Mouse (Mus musculus): ENCODE data around the gene Ccser1. TPM values are rescaled to one million over a fixed set of nuclear protein-coding genes. Genes with fewer than 3 reads are reported as not detected.

Gene Ccser1
- total RNA-seq, 2 experiments from 2014 or later, result 0.82 to 1.1 TPM

DNA sequence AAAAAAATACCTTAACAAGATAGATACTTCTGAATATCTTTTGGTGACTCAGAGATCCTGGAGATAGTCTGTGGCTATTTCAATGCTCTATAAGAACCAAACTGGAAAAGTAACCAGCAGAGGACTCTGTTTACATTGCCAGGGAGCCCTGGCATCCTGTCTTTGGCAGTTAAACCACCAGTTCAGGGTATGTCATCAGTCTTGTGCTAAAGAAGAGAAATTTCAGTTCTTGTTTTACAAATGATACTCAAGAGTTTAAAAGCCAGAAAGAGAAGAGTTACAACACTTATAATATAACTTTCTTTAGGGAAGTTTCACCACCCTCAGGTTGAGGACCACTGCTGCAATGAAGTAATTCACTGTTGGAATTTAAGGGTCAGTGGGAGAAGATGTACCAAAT, 258.0 kb downstream of the Ccser1 start:
- Histone ChIP-seq H3K27ac (no peak overlapping the region), H3K4me3 (no peak overlapping the region)
- no peak for DNase-seq
- no peak for TF ChIP-seq CTCF (IDR thresholded peaks at IDR 0.05)
- intact Hi-C loops (cut with DNase I), result no loop called here

DNA sequence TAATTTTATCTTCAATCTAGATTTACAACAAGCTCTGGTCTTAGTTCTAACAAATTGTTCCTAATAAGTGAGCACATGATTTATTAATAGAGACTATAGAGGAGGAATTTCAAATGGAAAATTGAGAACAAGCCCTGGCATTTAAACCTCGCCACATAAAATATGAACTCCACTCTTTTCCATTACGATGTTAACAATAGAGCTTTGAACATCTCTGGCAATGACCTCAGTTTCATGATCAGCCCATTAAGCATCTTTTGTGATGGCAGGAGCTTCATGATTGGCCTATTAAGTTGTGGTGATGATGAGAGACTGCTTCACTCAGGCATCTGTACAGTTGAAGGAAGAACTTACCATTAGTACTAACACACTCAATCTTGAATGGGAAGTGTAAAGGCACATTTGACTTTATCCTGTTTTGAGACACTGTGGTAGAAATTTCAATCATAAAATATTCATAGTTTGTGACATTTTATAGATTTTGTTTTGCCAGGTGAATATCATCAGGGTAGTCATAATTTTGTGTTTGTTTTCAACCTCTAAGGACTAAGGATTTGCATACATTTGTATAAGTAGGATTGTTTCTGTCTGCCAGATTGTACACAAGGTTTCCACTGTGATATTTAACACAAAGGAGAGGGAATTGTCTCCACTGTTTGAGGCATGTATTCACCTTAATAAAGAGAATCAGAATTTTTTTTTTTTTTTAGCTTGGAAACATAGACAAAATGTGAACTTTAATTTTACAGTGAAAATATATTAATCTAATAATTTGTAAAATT, 291.4 kb downstream of the Ccser1 start:
- TF ChIP-seq CTCF (IDR thresholded peaks at IDR 0.05), result no peak
- no peak overlapping the region for H3K27ac ChIP-seq
- no peak overlapping the region for H3K4me3 ChIP-seq
- no peak for DNase-seq
- intact Hi-C loops (cut with DNase I), result no loop called here

DNA sequence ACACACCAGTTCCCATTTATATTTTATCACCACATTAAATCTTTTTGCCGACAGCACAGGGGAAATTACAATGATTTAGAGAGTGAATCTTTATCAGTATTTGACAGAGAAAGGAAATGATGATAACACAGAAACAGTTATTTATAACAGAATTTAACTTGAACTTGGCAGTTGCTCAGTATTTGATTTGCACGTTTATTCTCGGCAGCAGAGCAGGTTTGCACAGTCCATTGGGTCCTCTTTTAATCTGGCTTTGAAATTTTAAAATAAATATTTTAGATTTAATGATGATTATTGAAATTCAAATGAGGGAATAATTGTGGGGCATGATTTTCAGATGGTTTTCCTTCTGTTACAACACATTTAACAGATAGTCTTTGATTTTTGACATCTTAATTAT, 305.2 kb downstream of the Ccser1 start:
- DNase-seq, result no peak
- intact Hi-C loops (cut with DNase I), result no loop called here
- TF ChIP-seq CTCF (IDR thresholded peaks at IDR 0.05), result no peak
- no peak overlapping the region for H3K4me3 ChIP-seq
- H3K27ac ChIP-seq, result no peak overlapping the region

DNA sequence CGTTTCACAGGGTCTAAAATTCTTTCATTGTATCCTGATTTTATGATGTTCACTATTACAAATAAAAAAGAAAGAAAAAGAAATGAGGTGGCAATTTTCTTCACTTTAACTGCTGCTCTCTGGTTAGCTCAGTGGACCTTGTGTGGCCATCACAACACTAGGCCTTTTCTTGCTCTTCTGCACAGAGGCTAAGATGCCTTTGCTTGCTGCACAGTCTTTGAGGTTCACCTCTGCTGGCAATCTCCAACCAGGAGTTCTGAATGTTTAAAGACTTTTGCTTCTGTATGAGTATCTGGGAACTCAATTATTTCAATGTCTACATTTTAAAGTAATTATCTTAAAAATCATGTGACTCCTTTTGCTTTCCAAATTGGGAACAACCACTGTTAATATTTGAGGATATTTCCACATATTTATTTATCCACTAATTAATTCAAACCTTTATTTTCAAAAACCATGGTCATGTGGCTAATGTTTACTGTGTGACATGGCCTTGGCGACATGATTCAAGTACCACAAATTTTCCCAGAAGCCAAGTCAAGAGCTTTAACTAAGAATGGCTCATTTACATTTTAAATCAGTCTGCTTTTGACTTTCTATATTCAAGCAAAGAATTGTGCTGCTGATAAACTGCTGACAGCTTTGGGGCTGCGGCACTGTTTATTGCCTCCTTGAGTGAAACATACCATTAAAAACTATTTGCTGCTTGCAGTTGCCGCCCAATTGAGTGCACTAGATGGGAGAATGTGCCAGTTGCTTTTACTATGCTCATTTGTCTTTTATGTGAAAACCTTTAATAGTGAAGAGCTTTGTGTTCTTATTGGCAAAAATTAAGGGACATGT, 312.1 kb downstream of the Ccser1 start:
- no peak overlapping the region for H3K27ac ChIP-seq
- intact Hi-C loops (cut with DNase I), result no loop called here
- DNase-seq, result no peak
- TF ChIP-seq CTCF (IDR thresholded peaks at IDR 0.05), result no peak
- H3K4me3 ChIP-seq, result no peak overlapping the region

DNA sequence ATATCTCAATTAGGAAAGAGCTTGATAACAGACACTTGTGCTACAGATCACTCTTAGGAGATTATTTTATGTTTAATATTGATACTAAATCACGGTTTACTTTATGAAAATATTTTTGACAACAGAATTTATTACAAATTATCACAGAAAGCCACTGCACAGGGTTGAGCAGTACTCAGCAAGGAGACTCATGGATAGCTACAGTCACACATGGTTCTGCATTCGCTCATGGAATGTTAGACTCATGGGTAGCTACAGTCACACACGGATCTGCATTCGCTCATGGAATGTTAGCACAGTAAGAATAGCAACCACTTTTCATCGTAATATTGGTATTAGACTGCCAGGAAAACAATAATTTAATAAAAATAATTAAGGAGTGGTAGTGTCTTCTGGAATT, 313.3 kb downstream of the Ccser1 start:
- Histone ChIP-seq H3K27ac (no peak overlapping the region), H3K4me3 (no peak overlapping the region)
- TF ChIP-seq CTCF (IDR thresholded peaks at IDR 0.05), result no peak
- intact Hi-C loops (cut with DNase I), result no loop called here
- DNase-seq, result no peak

DNA sequence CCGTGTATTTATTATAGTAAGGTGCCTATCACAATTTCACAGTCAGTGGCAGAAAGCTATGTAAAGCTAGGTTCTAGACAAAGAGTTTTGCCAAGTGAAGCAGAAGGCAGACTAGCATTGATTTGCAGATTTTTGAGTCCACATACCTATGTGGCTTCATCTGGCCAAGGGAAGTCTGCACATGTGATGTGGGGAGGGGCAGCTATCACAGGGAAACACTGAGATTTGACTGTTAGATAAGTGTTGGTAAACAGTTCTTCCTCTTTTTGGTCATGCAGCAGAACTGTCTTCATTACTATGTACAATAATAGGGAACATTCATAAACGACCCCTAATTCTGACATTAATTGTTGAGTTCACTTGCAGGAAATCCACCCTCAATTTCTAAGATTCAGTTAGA, 335.2 kb downstream of the Ccser1 start:
- Histone ChIP-seq H3K4me3 (no peak overlapping the region), H3K27ac (no peak overlapping the region)
- no peak for DNase-seq
- intact Hi-C loops (cut with DNase I), result no loop called here
- TF ChIP-seq CTCF (IDR thresholded peaks at IDR 0.05), result no peak

DNA sequence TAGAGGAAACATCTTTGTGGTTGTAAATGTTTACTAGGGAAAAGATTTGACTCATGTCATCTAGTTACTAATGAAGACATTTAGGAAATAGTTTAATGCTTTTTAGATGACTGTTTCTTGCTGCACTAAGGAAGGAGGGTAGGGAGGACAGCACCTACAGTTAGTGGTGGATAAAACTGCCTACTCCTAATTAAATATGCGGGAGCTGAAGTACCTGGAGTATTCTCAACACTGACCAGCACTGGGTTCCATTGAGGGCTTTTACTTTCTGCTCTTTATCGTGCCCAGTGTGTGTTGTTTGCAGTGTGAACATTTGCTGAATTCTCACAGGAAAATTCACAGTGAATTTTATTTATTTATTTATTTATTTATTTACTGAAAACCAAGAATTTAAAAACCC, 341.5 kb downstream of the Ccser1 start:
- DNase-seq, result no peak
- Histone ChIP-seq H3K27ac (no peak overlapping the region), H3K4me3 (no peak overlapping the region)
- intact Hi-C loops (cut with DNase I), result no loop called here
- TF ChIP-seq CTCF (IDR thresholded peaks at IDR 0.05), result no peak

DNA sequence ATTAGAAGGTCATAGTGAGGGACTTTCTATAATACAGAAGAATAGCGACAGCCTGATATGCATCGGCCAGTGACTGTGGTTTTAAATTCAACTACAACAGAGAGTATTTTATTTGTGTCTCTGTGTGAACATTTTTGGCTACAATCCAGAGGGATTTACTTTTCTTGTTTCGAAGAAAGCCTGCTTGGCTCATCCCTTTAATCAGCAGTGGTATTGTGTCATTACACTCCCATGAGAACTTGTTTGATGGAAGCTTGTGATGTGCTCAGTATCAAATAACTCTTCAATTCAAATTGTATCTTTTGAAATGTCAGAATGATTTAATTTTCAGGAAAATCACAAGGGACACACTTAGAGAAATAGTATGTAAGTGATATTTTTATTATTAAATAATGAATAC, 342.0 kb downstream of the Ccser1 start:
- Histone ChIP-seq H3K27ac (no peak overlapping the region), H3K4me3 (no peak overlapping the region)
- no peak for DNase-seq
- no peak for TF ChIP-seq CTCF (IDR thresholded peaks at IDR 0.05)
- intact Hi-C loops (cut with DNase I), result no loop called here

DNA sequence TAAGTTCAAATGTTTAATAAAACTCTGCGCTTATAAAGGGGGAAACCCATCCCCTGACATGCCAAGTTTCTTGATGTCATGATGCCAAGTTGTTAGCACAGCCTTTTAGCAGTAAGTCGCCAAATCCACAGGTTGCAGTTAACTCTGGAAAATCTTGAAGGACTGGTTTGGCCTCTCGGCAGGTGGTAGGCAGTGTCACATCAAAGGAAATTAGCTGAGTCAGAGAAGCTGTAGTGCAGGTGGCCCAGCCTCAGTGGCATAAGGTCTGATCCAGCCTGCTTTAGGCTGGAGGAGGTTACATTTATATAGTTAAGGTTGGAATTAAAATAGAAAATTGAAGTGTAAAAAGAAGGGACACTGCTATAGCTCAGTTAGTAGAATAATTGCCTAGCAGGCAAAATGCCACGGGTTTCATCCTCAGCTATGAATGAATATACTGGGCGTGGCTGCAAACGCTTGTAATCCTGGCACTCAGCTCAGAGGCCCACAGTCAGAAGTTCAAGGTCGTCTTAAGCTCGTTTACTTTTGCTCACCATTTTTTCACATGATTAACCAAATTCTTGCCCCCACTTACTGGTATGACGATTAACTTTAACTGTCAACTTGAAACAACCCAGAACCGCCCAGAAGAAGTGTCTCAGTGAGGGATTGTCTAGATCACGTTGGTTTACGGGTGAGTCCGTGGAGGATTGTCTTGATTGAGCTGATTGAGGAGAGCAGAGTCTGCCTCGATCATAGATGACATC, 343.8 kb downstream of the Ccser1 start:
- no peak for TF ChIP-seq CTCF (IDR thresholded peaks at IDR 0.05)
- DNase-seq, result no peak
- intact Hi-C loops (cut with DNase I), result no loop called here
- Histone ChIP-seq H3K4me3 (no peak overlapping the region), H3K27ac (no peak overlapping the region)

DNA sequence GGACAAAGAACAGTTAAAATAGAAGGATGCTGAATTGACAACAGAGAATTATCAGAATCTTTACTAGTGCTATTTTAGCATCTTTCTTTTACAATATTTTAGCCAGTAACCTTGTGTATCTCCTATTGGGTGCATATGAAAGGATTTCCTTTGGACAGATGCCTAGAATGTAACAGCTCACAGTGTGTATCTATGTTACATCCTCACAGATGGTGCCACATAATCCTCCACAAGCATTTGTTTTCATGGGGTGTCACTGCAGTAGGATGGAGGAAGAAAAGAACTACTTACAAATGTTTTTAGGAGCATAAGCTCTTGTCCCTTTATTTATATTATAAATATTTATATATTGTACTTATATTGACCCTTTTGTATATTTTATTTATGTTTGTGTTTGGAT, 360.6 kb downstream of the Ccser1 start:
- H3K27ac ChIP-seq, result no peak overlapping the region
- DNase-seq, result no peak
- intact Hi-C loops (cut with DNase I), result no loop called here
- no peak for TF ChIP-seq CTCF (IDR thresholded peaks at IDR 0.05)
- H3K4me3 ChIP-seq, result no peak overlapping the region

DNA sequence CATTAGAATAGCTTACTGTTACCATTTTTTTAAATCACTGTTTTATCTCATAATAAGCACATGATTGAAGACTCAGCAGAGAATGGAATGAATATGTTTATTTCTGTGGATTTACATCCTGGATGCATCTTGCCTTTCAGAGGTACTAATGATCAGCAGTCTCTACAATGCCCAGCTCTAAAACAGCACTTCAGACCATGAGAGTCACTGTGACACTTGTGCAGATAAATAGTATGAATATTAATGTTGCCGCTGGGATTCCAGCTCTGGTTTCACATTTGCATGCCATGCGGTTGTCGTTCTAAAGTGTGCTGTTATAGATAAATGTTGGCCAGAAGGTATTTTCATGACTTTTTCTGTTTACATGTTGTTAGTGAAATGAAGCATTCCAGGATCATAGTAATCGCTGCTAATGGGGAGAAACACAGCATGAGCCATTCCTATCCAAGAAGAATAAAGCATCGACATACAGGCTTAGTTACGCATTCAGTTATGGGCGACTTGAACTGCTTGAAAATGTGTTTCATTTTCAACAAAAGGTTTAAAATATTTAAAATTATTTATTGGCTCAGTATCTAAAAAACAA, 363.4 kb downstream of the Ccser1 start:
- DNase-seq, result no peak
- no peak for TF ChIP-seq CTCF (IDR thresholded peaks at IDR 0.05)
- Histone ChIP-seq H3K27ac (no peak overlapping the region), H3K4me3 (peak overlapping the region; percentile 49)
- intact Hi-C loops (cut with DNase I), result no loop called here

DNA sequence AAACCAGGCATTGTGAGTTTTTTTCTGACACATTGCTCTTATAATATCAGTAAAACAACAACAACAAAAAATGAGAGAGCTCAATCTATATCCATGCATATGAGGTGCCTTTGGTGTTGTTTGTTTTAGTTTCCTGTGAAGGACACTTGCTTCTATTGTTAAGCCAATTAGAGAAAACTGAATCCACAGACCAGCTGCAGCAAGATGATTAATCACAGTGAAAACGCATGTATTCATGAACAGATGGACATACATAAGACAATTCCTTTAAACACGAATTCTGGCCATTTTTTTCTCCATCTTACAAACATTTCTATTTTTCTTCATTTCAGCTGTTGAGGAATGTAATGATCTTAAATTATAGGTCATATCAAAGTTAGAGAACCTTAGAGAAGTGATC, 387.4 kb downstream of the Ccser1 start:
- intact Hi-C loops (cut with DNase I), result no loop called here
- no peak overlapping the region for H3K27ac ChIP-seq
- no peak for TF ChIP-seq CTCF (IDR thresholded peaks at IDR 0.05)
- DNase-seq, result no peak
- H3K4me3 ChIP-seq, result no peak overlapping the region

DNA sequence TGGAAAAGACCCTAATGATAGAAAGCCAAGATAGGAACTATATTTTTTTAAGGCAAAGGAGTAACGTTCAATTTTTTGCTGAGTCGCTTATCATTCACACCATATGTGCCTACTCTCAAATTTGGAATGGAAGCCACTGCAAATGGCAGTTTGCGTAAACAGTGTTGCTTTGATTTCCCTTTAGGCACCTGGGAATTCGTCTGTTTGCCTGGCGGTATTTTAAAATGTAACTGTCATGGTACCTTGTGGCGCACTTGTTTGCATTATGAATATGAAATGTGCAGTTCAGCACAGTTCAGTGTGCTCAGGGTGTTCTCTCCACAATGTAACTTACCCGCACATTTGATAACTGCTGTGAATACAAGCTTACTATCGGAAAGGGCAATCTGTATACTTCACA, 387.8 kb downstream of the Ccser1 start:
- no peak for TF ChIP-seq CTCF (IDR thresholded peaks at IDR 0.05)
- no peak for DNase-seq
- intact Hi-C loops (cut with DNase I), result no loop called here
- H3K4me3 ChIP-seq, result no peak overlapping the region
- H3K27ac ChIP-seq, result no peak overlapping the region
